Mouse (Mus musculus) ES-Bruce4 (cell line): ENCODE data around the gene Fbxo40.

ENCODE experiments used
- CTCF ChIP-seq: IDR thresholded peaks from one replicate; pipeline ENCODE4 v1.8.1; 2011; ENCODE audit warnings: low read depth, low read length
- EP300 ChIP-seq: IDR thresholded peaks from 2 replicates; pipeline ENCODE4 v1.6.1; 2011; ENCODE audit warnings: low read depth, low read length; ENCODE audit not compliant: insufficient read depth
- POLR2A ChIP-seq: IDR thresholded peaks from one replicate; pipeline ENCODE4 v1.8.1; 2011; ENCODE audit warnings: low read length; ENCODE audit not compliant: insufficient read depth

GRCm38 (mm10) chr16:36935814-36936213, 54.5 kb downstream of the Fbxo40 start:
- TF ChIP-seq POLR2A = no peak
- no peak for TF ChIP-seq CTCF
- TF ChIP-seq EP300 = no peak
